Mouse (Mus musculus) neural tube, embryonic 13.5 days (tissue): ENCODE data around the gene Gm10230. TPM values are rescaled to one million over a fixed set of nuclear protein-coding genes. Genes with fewer than 3 reads are reported as not detected.
"Not testable (repeated sequence)": the region's sequence is repeated elsewhere in the genome, so short reads cannot be mapped to it uniquely, and the experiment has no call there.

Source experiments
- ATAC-seq: fragments of 200-750 bp; cut with Nextera tagmentation; 2 replicates; pipeline ENCODE4 v1.8.0; 2017; ENCODE audit warnings: low read depth, mild to moderate bottlenecking, moderate TSS enrichment, moderate library complexity
- H3K27ac ChIP-seq: fragments of 300-500 bp; sonication (generic); replicated peaks from 2 replicates; pipeline ENCODE4 v1.5.1; 2015; ENCODE audit warnings: moderate library complexity, mild to moderate bottlenecking, inconsistent platforms
- H3K27me3 ChIP-seq: fragments of 300-500 bp; sonication (generic); 2 replicates; pipeline ENCODE4 v1.6.1; 2015; ENCODE audit warnings: mild to moderate bottlenecking, inconsistent platforms
- H3K36me3 ChIP-seq: fragments of 300-500 bp; sonication (generic); 2 replicates; pipeline ENCODE4 v1.6.1; 2015; ENCODE audit warnings: mild to moderate bottlenecking, inconsistent platforms
- H3K4me1 ChIP-seq: fragments of 300-500 bp; sonication (generic); replicated peaks from 2 replicates; pipeline ENCODE4 v1.6.1; 2015; ENCODE audit warnings: inconsistent platforms
- H3K4me2 ChIP-seq: fragments of 300-500 bp; sonication (generic); 2 replicates; pipeline ENCODE4 v1.6.1; 2015; ENCODE audit warnings: inconsistent platforms, mild to moderate bottlenecking, moderate library complexity
- H3K4me3 ChIP-seq: fragments of 300-500 bp; sonication (generic); 2 replicates; pipeline ENCODE4 v1.5.1; 2015; ENCODE audit warnings: mild to moderate bottlenecking, inconsistent platforms
- H3K9ac ChIP-seq: fragments of 300-500 bp; sonication (generic); 2 replicates; pipeline ENCODE4 v1.6.1; 2015; ENCODE audit warnings: moderate library complexity, mild to moderate bottlenecking, inconsistent platforms
- H3K9me3 ChIP-seq: fragments of 300-500 bp; sonication (generic); 2 replicates; pipeline ENCODE4 v1.6.1; 2016; ENCODE audit warnings: inconsistent platforms
- WGBS: fragments of 180-500 bp; shearing (Covaris S2); methylation state at CpG from one replicate; pipeline ENCODE4 v1.1.7; 2015; 5-methylcytosine and 5-hydroxymethylcytosine counted together
- microRNA-seq: library from miRNA; unstranded; fragments of <30 nt; microRNA quantifications from one replicate; pipeline ENCODE4, GENCODE M21; 2016
- polyA plus RNA-seq: library from polyadenylated mRNA; unstranded; fragments of >200 nt; fragmentation: Nextera tagmentation; extraction: Ambion mirVana; gene quantifications from 2 replicates; pipeline ENCODE4 v1.2.1, GENCODE M21; 2015

The Gm10230 gene
- not detected in 2 replicates for polyA plus RNA-seq

- WGBS: no CpG with 5 or more reads among the region's 7 CpGs
- not testable (repeated sequence) for H3K27me3 ChIP-seq
Observed at GRCm38 (mm10) chrX:27494782-27495181, at the start of gene Gm10230. Gene Gm10230, minus strand, starts transcription at chrX:27494882.

More at GRCm38 (mm10) chrX:27494782-27495181, at the start of gene Gm10230:
- not testable (repeated sequence) for H3K36me3 ChIP-seq, H3K4me1 ChIP-seq, ATAC-seq, H3K9ac ChIP-seq, H3K9me3 ChIP-seq, H3K27ac ChIP-seq, H3K4me3 ChIP-seq, H3K4me2 ChIP-seq

Small RNA genes within 50 kb of the gene (microRNA-seq; reads per million reads assigned to microRNA genes)
- gene Gm44452: not detected
